Mouse (Mus musculus) kidney, adult 2 months (tissue): ENCODE data around the gene Sema4a. TPM values are rescaled to one million over a fixed set of nuclear protein-coding genes. Genes with fewer than 3 reads are reported as not detected.
A peak's percentile ranks its signal among the peaks of the same experiment; 100 is the strongest.

Source experiments
- DNase-seq: peaks from one replicate; pipeline ENCODE4 v3.0.0; 2021
- H3K27ac ChIP-seq: fragments of 200-500 bp; 2 replicates; pipeline ENCODE4 v1.5.1; 2012; ENCODE audit warnings: low read depth, low read length, control low read depth, inconsistent platforms; ENCODE audit not compliant: insufficient read depth
- H3K27me3 ChIP-seq: fragments of 200-500 bp; replicated peaks from 2 replicates; pipeline ENCODE4 v1.6.1; 2012; ENCODE audit warnings: mild to moderate bottlenecking, moderate library complexity, low read length, inconsistent platforms; ENCODE audit not compliant: control insufficient read depth, insufficient read depth
- H3K36me3 ChIP-seq: fragments of 200-500 bp; 2 replicates; pipeline ENCODE4 v1.6.1; 2012; ENCODE audit warnings: mild to moderate bottlenecking, moderate library complexity, low read length, inconsistent platforms; ENCODE audit not compliant: control insufficient read depth, insufficient read depth
- H3K4me1 ChIP-seq: fragments of 200-500 bp; 2 replicates; pipeline ENCODE4 v1.6.1; 2011; ENCODE audit warnings: low read length; ENCODE audit not compliant: control insufficient read depth, insufficient read depth
- H3K4me3 ChIP-seq: fragments of 200-500 bp; 2 replicates; pipeline ENCODE4 v1.5.1; 2011; ENCODE audit warnings: mild to moderate bottlenecking, low read depth, low read length, control low read depth; ENCODE audit not compliant: insufficient read depth
- CTCF ChIP-seq: fragments of 200-500 bp; conservative IDR thresholded peaks from 2 replicates; pipeline ENCODE4 v1.5.1; 2011; ENCODE audit warnings: low read depth, mild to moderate bottlenecking, control low read depth, low read length, moderate library complexity, mixed read lengths; ENCODE audit not compliant: insufficient read depth, insufficient read length
- POLR2A ChIP-seq: fragments of 200-500 bp; IDR thresholded peaks from one replicate; pipeline ENCODE4 v1.6.1; 2011; ENCODE audit warnings: low read depth, low read length, control low read depth
- WGBS: fragments of 180-500 bp; shearing (Covaris S2); methylation state at CpG from one replicate; pipeline ENCODE4 v1.1.7; 2018; 5-methylcytosine and 5-hydroxymethylcytosine counted together
- polyA plus RNA-seq: library from polyadenylated mRNA; depleted of rRNA; stranded (reverse); fragments of >200 nt; gene quantifications from 2 replicates; pipeline ENCODE4 v1.2.3, GENCODE M21; 2012

Gene Sema4a
- polyA plus RNA-seq, 1 experiment: 176 TPM

- 47% methylated on average over 9 of the region's 9 CpGs for WGBS
- H3K27ac ChIP-seq: peak overlapping the region; percentile 7; the same call in 1 of the 2 replicates
- TF ChIP-seq POLR2A (no peak), CTCF (no peak)
- H3K36me3 ChIP-seq: no peaks in the 10 kb centered on the region
- H3K4me1 ChIP-seq: peaks cover 32% of the 10 kb centered on the region
- DNase-seq: peak; percentile 55
- no peaks in the 10 kb centered on the region for H3K27me3 ChIP-seq
- no peak overlapping the region for H3K4me3 ChIP-seq
These were observed 34.0 kb upstream of the Sema4a start for GRCm38 (mm10) chr3:88494836-88495628.

GRCm38 (mm10) chr3:88493706-88494582, 33.0 kb upstream of the Sema4a start:
- Histone ChIP-seq H3K27me3 (no peaks in the 10 kb centered on the region), H3K4me3 (no peak overlapping the region), H3K36me3 (no peaks in the 10 kb centered on the region), H3K4me1 (peaks cover 30% of the 10 kb centered on the region), H3K27ac (peak overlapping the region; percentile 7; the same call in 1 of the 2 replicates)
- 75% methylated on average over 11 of the region's 11 CpGs for WGBS
- no peak for DNase-seq
- TF ChIP-seq POLR2A (no peak), CTCF (no peak)

DNA sequence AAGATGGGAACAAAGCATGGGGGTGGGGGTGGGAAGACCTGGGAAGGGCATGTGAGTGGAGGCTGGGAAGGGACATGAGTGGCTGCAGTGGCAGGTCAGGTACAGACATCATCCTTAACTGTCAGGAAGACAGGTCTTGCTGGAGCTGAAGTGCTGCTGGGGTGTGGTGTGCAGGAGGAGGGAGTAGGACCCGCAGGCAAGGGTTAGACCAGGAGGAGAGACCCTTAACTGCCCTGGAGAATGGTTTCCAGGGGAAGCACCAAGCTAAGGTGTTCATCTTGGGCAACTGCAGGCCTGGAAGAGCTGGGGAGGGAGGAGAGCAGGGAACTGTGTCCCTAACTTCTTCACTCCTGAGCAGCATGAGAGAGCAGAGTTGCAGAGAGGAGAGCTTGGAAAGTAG, 26.4 kb upstream of the Sema4a start:
- Histone ChIP-seq H3K36me3 (no peaks in the 10 kb centered on the region), H3K27me3 (no peaks in the 10 kb centered on the region), H3K27ac (no peak overlapping the region), H3K4me3 (no peak overlapping the region), H3K4me1 (no peaks in the 10 kb centered on the region; the same call in 1 of the 2 replicates)
- no peak for DNase-seq
- TF ChIP-seq POLR2A (no peak), CTCF (no peak)
- 95% methylated on average over 1 of the region's 1 CpGs for WGBS

DNA sequence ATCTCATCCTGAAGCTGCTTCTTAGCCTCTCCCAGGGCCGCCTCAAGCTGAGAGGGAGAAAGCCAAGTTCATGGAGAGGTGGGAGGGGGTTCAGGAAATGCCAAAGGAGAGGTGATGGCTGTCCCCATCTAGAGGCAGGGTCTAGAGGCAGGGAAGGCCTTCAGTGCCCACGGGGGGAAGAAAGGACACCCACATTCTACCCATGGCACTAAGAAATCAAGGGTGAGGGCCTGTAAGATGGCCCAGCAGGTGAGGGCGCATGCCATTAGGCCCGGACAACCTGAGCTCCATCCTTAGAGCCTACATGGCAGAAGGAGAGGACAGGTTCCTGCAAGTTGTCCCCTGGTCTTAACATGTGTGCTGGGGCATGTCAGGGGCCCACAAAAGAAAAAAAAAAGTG, 25.9 kb upstream of the Sema4a start:
- WGBS: 90% methylated on average over 4 of the region's 4 CpGs
- no peak for TF ChIP-seq CTCF
- TF ChIP-seq POLR2A: no peak
- Histone ChIP-seq H3K27me3 (no peaks in the 10 kb centered on the region), H3K36me3 (no peaks in the 10 kb centered on the region; the same call in 1 of the 2 replicates), H3K27ac (no peak overlapping the region), H3K4me3 (no peak overlapping the region), H3K4me1 (no peaks in the 10 kb centered on the region; the same call in 1 of the 2 replicates)
- no peak for DNase-seq

DNA sequence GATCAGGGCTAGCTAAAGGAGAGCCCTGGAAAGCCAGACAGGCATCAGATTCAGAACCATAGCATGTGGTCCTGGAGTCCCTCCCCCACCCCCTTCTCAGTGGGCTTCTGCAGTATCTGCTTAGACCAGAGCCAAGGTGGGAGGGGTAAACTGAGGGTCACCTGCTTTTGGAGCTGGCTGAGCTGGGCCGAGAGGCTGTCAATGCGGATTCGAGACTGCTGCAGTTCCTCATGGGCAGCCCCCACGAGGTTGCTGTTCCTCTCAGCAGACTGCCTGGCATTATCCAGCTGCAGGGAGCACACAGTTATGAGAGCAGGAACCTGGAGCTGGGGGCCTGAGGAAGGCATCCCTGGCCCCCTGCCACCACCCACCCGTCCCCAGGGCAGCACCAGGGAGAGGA, 25.1 kb upstream of the Sema4a start:
- TF ChIP-seq CTCF: no peak
- TF ChIP-seq POLR2A: no peak
- no peaks in the 10 kb centered on the region; the same call in 1 of the 2 replicates for H3K4me1 ChIP-seq
- H3K4me3 ChIP-seq: no peak overlapping the region
- H3K27me3 ChIP-seq: no peaks in the 10 kb centered on the region
- no peak for DNase-seq
- no peak overlapping the region for H3K27ac ChIP-seq
- WGBS: 86% methylated on average over 5 of the region's 5 CpGs
- no peaks in the 10 kb centered on the region; the same call in 1 of the 2 replicates for H3K36me3 ChIP-seq

DNA sequence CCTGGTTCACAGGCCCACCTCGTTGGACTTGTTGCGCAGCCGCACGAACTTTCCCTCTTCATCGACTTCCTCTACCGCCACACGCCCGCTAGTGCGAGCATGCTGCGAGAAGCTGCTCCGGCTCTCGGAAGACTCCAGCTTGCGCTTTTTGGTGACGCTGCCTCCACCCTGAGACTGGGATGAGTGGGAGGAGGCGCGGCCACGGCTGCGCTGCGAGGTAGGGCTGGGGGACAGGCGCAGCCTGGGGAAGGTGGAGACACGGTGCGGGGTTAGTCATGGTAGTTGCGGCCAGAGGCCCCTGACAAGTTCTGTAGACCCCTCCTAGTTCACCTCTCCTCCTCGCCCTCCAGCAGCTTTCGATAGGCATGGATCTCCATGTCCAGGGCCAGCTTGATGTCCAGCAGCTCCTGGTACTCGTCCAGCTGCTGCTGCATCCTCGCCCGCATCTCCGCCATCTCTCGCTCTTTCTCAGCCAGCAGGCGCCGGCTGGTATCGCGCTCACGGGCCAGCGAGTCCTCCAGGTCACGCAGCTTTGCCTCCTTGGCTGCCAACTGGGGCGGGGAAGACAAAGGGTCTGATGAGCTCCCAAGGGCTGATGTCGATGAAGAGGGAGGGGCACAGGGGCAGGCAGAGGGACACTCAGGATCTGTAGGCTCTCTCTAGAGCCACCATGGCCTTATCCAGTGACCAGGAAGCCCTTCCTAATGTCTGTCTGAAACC, 23.8 kb upstream of the Sema4a start:
- Histone ChIP-seq H3K36me3 (no peaks in the 10 kb centered on the region; the same call in 1 of the 2 replicates), H3K27ac (no peak overlapping the region), H3K4me3 (no peak overlapping the region), H3K27me3 (no peaks in the 10 kb centered on the region), H3K4me1 (no peaks in the 10 kb centered on the region; the same call in 1 of the 2 replicates)
- WGBS: 75% methylated on average over 39 of the region's 39 CpGs
- no peak for DNase-seq
- TF ChIP-seq CTCF (no peak), POLR2A (no peak)
